Mouse (Mus musculus) heart, embryonic 12.5 days (tissue): Measurements from ENCODE around the gene Hcfc1r1. TPM values are rescaled to one million over a fixed set of nuclear protein-coding genes. Genes with fewer than 3 reads are reported as not detected.
A peak's percentile ranks its signal among the peaks of the same experiment; 100 is the strongest.

Source experiments
- ATAC-seq: fragments of 200-750 bp; cut with Nextera tagmentation; 2 replicates; pipeline ENCODE4 v1.8.0; 2017; ENCODE audit warnings: moderate TSS enrichment, moderate library complexity; ENCODE audit not compliant: insufficient number of reproducible peaks, low FRiP score
- H3K27ac ChIP-seq: fragments of 300-500 bp; sonication (generic); 2 replicates; pipeline ENCODE4 v1.5.1; 2016; ENCODE audit warnings: mild to moderate bottlenecking, moderate library complexity; ENCODE audit not compliant: poor library complexity, severe bottlenecking
- H3K27me3 ChIP-seq: fragments of 300-500 bp; sonication (generic); replicated peaks from 2 replicates; pipeline ENCODE4 v1.6.1; 2016; ENCODE audit warnings: mild to moderate bottlenecking, moderate library complexity
- H3K36me3 ChIP-seq: fragments of 300-500 bp; sonication (generic); 2 replicates; pipeline ENCODE4 v1.6.1; 2016; ENCODE audit warnings: mild to moderate bottlenecking, moderate library complexity
- H3K4me1 ChIP-seq: fragments of 300-500 bp; sonication (generic); replicated peaks from 2 replicates; pipeline ENCODE4 v1.6.1; 2016; ENCODE audit warnings: mild to moderate bottlenecking
- H3K4me2 ChIP-seq: fragments of 300-500 bp; sonication (generic); 2 replicates; pipeline ENCODE4 v1.6.1; 2016; ENCODE audit warnings: mild to moderate bottlenecking, moderate library complexity
- H3K4me3 ChIP-seq: fragments of 300-500 bp; sonication (generic); 2 replicates; pipeline ENCODE4 v1.5.1; 2016; ENCODE audit warnings: mild to moderate bottlenecking
- H3K9ac ChIP-seq: fragments of 300-500 bp; sonication (generic); 2 replicates; pipeline ENCODE4 v1.6.1; 2016; ENCODE audit warnings: mild to moderate bottlenecking, moderate library complexity
- H3K9me3 ChIP-seq: fragments of 300-500 bp; sonication (generic); replicated peaks from 2 replicates; pipeline ENCODE4 v1.6.1; 2016; ENCODE audit warnings: mild to moderate bottlenecking, moderate library complexity
- WGBS: fragments of 180-500 bp; shearing (Covaris S2); methylation state at CpG from one replicate; pipeline ENCODE4 v1.1.7; 2016; 5-methylcytosine and 5-hydroxymethylcytosine counted together
- polyA plus RNA-seq: library from polyadenylated mRNA; unstranded; fragments of >200 nt; fragmentation: Nextera tagmentation; extraction: Ambion mirVana; gene quantifications from 2 replicates; pipeline ENCODE4 v1.2.1, GENCODE M21; 2016

Hcfc1r1 gene
- polyA plus RNA-seq, 1 experiment from 2014 or later: 337 TPM

GRCm38 (mm10) chr17:23658450-23658849, 14.9 kb upstream of the Hcfc1r1 start:
- Histone ChIP-seq H3K36me3 (no peaks in the 10 kb centered on the region), H3K4me1 (peaks cover 7% of the 10 kb centered on the region; the same call in 1 of the 2 replicates), H3K27ac (no peak overlapping the region), H3K9ac (no peak overlapping the region), H3K4me3 (no peak overlapping the region), H3K9me3 (no peaks in the 10 kb centered on the region), H3K27me3 (peaks cover 61% of the 10 kb centered on the region), H3K4me2 (no peak overlapping the region)
- 71% methylated on average over 3 of the region's 3 CpGs for WGBS
- ATAC-seq: no peak

- Histone ChIP-seq H3K9me3 (no peaks in the 10 kb centered on the region), H3K27ac (no peak within 1 kb of the TSS), H3K4me2 (peak within 1 kb of the TSS; percentile 38), H3K36me3 (no peaks in the 10 kb centered on the region), H3K4me1 (peaks cover 10% of the 10 kb centered on the region; the same call in 1 of the 2 replicates), H3K4me3 (peak within 1 kb of the TSS; percentile 7), H3K9ac (no peak within 1 kb of the TSS), H3K27me3 (peaks cover 60% of the 10 kb centered on the region)
- WGBS: 6% methylated on average over 27 of the region's 27 CpGs
- ATAC-seq: no peak
These were observed 13.1 kb upstream of the Hcfc1r1 start, which contains the start of gene Bicdl2 for GRCm38 (mm10) chr17:23660117-23660875. Bicdl2 (plus strand) TSS chr17:23660506.

- peaks cover 60% of the 10 kb centered on the region for H3K27me3 ChIP-seq
- H3K4me2 ChIP-seq: peak overlapping the region; percentile 38
- no peaks in the 10 kb centered on the region for H3K9me3 ChIP-seq
- WGBS: 4% methylated on average over 14 of the region's 14 CpGs
- H3K27ac ChIP-seq: no peak overlapping the region
- ATAC-seq: no peak
- no peak overlapping the region for H3K9ac ChIP-seq
- peaks cover 10% of the 10 kb centered on the region; the same call in 1 of the 2 replicates for H3K4me1 ChIP-seq
- H3K4me3 ChIP-seq: peak overlapping the region; percentile 7
- H3K36me3 ChIP-seq: peaks cover 1% of the 10 kb centered on the region; the same call in 1 of the 2 replicates
These were observed 12.6 kb upstream of the Hcfc1r1 start for GRCm38 (mm10) chr17:23660876-23661200.

GRCm38 (mm10) chr17:23661526-23661925, 11.9 kb upstream of the Hcfc1r1 start:
- no peak overlapping the region for H3K27ac ChIP-seq
- H3K9me3 ChIP-seq: no peaks in the 10 kb centered on the region
- peaks cover 8% of the 10 kb centered on the region for H3K36me3 ChIP-seq
- 3% methylated on average over 9 of the region's 9 CpGs for WGBS
- H3K4me2 ChIP-seq: no peak overlapping the region
- no peak; the same call in 1 of the 2 replicates for ATAC-seq
- H3K4me3 ChIP-seq: no peak overlapping the region
- H3K4me1 ChIP-seq: peaks cover 10% of the 10 kb centered on the region; the same call in 1 of the 2 replicates
- H3K27me3 ChIP-seq: peaks cover 57% of the 10 kb centered on the region
- H3K9ac ChIP-seq: no peak overlapping the region

- Histone ChIP-seq H3K27me3 (peaks cover 42% of the 10 kb centered on the region), H3K9me3 (no peaks in the 10 kb centered on the region)
- 14% methylated on average over 5 of the region's 5 CpGs for WGBS
These were observed 8.8 kb upstream of the Hcfc1r1 start for GRCm38 (mm10) chr17:23664556-23665021.

GRCm38 (mm10) chr17:23665511-23665910, 7.9 kb upstream of the Hcfc1r1 start:
- Histone ChIP-seq H3K4me2 (no peak overlapping the region), H3K27me3 (peaks cover 33% of the 10 kb centered on the region), H3K27ac (no peak overlapping the region), H3K4me1 (peaks cover 8% of the 10 kb centered on the region; the same call in 1 of the 2 replicates), H3K9ac (no peak overlapping the region), H3K9me3 (no peaks in the 10 kb centered on the region), H3K36me3 (peaks cover 48% of the 10 kb centered on the region), H3K4me3 (no peak overlapping the region)
- WGBS: 77% methylated on average over 14 of the region's 14 CpGs
- ATAC-seq: 0 out of 2 replicates have a peak, but pooled peaks have one; percentile 18

More at GRCm38 (mm10) chr17:23664556-23665021, 8.8 kb upstream of the Hcfc1r1 start:
- no peak for ATAC-seq
- Histone ChIP-seq H3K36me3 (peaks cover 39% of the 10 kb centered on the region), H3K27ac (no peak overlapping the region), H3K4me3 (no peak overlapping the region), H3K4me2 (no peak overlapping the region), H3K4me1 (peaks cover 10% of the 10 kb centered on the region; the same call in 1 of the 2 replicates), H3K9ac (no peak overlapping the region)

- Histone ChIP-seq H3K36me3 (peaks cover 60% of the 10 kb centered on the region), H3K9me3 (no peaks in the 10 kb centered on the region), H3K27me3 (no peaks in the 10 kb centered on the region), H3K4me1 (peaks cover 22% of the 10 kb centered on the region), H3K27ac (no peak overlapping the region), H3K4me2 (no peak overlapping the region), H3K4me3 (no peak overlapping the region), H3K9ac (no peak overlapping the region)
- 86% methylated on average over 7 of the region's 7 CpGs for WGBS
- no peak for ATAC-seq
These were observed 2.8 kb upstream of the Hcfc1r1 start for GRCm38 (mm10) chr17:23670516-23671074.

GRCm38 (mm10) chr17:23671519-23671918, 1.9 kb upstream of the Hcfc1r1 start:
- Histone ChIP-seq H3K27me3 (no peaks in the 10 kb centered on the region), H3K27ac (no peak overlapping the region), H3K4me1 (peaks cover 28% of the 10 kb centered on the region), H3K36me3 (peaks cover 52% of the 10 kb centered on the region), H3K9me3 (no peaks in the 10 kb centered on the region), H3K4me2 (no peak overlapping the region), H3K4me3 (no peak overlapping the region), H3K9ac (no peak overlapping the region)
- no peak for ATAC-seq
- WGBS: 87% methylated on average over 3 of the region's 3 CpGs

GRCm38 (mm10) chr17:23672761-23673160, 635 bp upstream of the Hcfc1r1 start:
- no peak for ATAC-seq
- Histone ChIP-seq H3K4me2 (peak overlapping the region; percentile 88), H3K27me3 (no peaks in the 10 kb centered on the region), H3K4me3 (peak overlapping the region; percentile 72), H3K4me1 (peaks cover 28% of the 10 kb centered on the region), H3K36me3 (peaks cover 40% of the 10 kb centered on the region), H3K9ac (0 out of 2 replicates have a peak overlapping the region, but pooled peaks have one; percentile 24), H3K9me3 (no peaks in the 10 kb centered on the region), H3K27ac (no peak overlapping the region)
- 67% methylated on average over 3 of the region's 3 CpGs for WGBS

- WGBS: 21% methylated on average over 9 of the region's 9 CpGs
- Histone ChIP-seq H3K4me2 (peak overlapping the region; percentile 88), H3K27ac (peak overlapping the region; percentile 96), H3K4me1 (peaks cover 32% of the 10 kb centered on the region), H3K36me3 (peaks cover 23% of the 10 kb centered on the region), H3K9me3 (no peaks in the 10 kb centered on the region), H3K9ac (peak overlapping the region; percentile 86), H3K27me3 (peaks cover 14% of the 10 kb centered on the region), H3K4me3 (peak overlapping the region; percentile 72)
- ATAC-seq: 0 out of 2 replicates have a peak, but pooled peaks have one; percentile 0
These were observed 1.0 kb downstream of the Hcfc1r1 start for GRCm38 (mm10) chr17:23674271-23674952.

- Histone ChIP-seq H3K4me1 (peaks cover 34% of the 10 kb centered on the region), H3K27me3 (peaks cover 21% of the 10 kb centered on the region), H3K4me2 (peak overlapping the region; percentile 88), H3K27ac (peak overlapping the region; percentile 96), H3K36me3 (peaks cover 16% of the 10 kb centered on the region), H3K9me3 (no peaks in the 10 kb centered on the region), H3K4me3 (peak overlapping the region; percentile 72), H3K9ac (peak overlapping the region; percentile 86)
- no peak for ATAC-seq
- WGBS: 5% methylated on average over 5 of the region's 5 CpGs
These were observed 1.7 kb downstream of the Hcfc1r1 start for GRCm38 (mm10) chr17:23675127-23675526.
